Mouse (Mus musculus) lung, postnatal 10 days (tissue): ENCODE data around the gene Suz12.
A peak's percentile ranks its signal among the peaks of the same experiment; 100 is the strongest.
"Not testable (repeated sequence)": the region's sequence is repeated elsewhere in the genome, so short reads cannot be mapped to it uniquely, and the experiment has no call there.

Source experiments
- DNase-seq: peaks from one replicate; pipeline ENCODE4 v3.0.0; 2021

The Suz12 gene

DNA sequence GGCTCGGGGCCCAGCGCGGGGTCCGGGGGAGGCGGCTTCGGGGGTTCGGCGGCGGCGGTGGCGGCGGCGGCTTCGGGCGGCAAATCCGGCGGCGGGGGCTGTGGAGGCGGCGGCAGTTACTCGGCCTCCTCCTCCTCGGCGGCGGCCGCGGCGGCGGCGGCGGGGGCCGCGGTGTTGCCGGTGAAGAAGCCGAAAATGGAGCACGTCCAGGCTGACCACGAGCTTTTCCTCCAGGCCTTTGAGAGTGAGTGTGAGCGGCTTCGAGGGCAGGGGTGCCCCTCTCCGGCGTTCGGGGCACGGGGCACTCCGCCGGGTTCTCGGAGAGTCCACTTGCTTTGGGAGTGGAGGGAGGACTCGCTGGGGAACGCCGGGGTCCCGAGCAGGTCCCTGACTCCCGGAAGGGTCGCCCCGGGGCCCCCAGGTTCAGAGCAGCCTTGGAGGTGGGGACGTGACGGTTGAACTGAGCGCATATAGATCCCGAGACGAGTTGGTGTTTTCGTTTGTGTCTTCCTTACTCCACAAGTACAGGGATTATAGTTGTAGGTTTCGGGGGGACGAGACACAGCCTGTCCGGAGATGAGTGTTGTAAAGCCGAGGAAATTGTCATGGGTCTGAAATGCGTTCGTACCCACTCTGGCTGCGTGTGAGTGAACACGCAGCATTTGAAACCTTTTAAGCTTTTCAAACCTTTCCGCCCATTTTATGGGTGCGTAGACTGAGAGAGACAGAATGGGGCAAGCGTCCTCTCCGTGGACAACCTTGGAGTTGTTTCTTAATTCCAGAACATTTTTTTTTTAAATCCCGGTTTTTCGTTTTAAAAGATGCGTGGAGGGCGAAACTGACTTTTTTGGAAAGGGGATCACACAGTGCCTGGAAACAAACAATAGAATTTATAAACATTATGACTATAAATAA lies 707 bp downstream of the Suz12 start:
- peak; percentile 10 for DNase-seq

- no peak for DNase-seq
Observed at GRCm38 (mm10) chr11:79994271-79994988, 1.5 kb downstream of the Suz12 start.

DNA sequence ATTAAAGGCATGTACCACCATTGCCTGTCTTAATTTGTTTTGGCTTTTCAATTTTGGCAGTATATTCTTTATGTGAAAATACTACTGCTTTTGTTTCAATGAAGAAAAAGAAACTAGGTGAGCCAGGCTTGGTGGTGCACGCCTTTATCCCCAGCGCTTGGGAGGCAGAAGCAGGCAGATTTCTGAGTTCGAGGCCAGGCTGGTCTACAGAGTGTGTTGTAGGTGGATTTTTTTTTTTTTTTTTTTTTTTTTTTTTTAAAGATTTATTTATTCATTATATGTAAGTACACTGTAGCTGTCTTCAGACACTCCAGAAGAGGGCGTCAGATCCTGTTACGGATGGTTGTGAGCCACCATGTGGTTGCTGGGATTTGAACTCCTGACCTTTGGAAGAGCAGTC lies 23.6 kb downstream of the Suz12 start:
- DNase-seq, result not testable (repeated sequence)

GRCm38 (mm10) chr11:80019792-80020191 lies 26.9 kb downstream of the Suz12 start:
- DNase-seq, result no peak

DNA sequence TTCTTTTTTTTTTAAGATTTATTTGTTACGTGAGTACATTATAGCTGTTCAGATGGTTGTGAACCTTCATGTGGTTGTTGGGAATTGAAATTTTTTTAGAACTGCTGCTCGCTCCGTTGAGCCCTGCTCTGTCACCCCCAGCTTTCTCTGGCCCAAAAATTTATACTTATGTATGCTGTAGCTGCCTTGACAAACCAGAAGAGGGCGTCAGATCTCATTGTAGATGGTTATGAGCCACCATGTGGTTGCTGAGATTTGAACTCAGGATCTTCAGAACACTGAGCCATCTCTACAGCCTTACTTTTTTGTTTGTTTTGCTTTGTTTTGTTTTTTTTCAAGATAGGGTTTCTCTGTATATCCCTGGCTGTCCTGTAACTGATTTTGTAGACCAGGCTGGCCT lies 28.4 kb downstream of the Suz12 start:
- no peak for DNase-seq

DNA sequence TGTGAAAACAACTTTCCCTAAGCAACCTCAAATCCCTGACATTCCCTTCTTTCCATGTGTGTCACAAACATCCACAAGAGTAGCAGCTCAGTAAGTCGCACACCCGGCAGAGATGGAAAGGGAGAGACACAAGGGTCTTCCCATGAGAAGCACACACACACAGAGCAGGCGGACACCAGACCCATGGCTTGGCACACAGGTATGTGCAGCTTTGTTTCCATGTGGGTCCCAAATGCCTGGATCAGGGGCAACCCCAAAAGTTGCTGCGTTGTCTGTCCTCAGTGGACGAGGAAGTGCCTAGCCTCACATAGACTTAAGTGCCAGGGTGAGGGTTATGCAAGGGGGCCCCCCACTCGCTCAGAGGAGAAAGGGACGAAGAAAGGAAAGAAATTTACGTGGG lies 44.6 kb downstream of the Suz12 start:
- DNase-seq, result no peak

DNA sequence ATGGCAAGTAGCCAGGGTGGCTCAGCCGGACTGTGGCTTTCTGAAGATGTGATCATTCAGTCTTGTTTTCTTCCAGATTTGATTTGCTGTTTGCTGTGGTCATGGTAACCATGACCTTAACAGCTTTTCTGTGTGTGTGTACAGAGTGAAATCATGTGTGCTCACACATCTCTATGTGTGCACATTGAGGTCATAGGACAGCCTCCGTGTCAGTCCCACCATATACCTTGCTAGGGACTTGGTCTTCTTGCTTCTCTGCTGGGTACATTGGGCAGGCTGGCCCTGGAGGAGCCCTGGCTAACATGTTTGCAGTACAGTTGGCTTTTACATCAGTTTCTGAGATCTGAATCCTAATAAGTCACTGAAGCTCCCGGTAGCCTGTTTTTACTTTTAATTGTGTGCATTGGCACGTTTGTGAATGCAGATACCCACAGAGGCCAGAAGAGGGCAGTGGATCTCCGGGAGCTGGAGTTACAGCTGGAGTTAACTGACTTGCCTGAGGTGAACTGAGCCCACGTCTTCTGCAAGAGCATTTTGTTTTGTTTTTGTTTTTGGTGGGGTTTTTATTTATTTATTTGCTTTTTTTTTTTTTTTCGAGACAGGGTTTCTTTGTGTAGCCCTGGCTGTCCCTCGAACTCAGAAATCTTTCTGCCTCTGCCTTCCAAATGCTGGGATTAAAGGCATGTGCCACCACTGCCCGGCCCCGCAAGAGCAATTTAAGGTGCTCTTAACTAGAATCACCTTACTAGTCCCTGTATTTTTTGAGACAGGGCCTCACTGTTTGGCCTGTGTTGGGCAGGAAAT lies 49.9 kb downstream of the Suz12 start:
- DNase-seq, result peak; percentile 72

DNA sequence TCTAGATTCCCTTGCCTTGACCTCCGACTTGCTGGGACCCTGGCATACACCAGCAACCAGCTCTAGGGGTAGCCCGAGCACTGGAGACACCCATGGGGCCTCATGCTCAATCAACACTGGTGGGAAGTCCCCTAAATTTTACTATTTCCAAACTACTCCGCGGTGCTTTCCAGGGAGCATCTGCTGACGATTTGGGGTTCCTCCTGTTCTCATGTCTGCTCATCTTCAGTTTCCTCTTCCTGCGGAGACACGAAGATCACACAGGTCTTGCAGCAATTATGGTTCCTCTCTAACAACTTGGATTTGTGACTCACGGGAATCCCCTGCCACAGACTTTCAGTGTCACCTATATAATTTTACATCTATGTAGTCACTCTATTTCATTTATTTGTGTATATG lies 50.5 kb downstream of the Suz12 start:
- DNase-seq, result no peak

- no peak for DNase-seq
Observed at GRCm38 (mm10) chr11:80046856-80047255, 54.0 kb downstream of the Suz12 start.

DNA sequence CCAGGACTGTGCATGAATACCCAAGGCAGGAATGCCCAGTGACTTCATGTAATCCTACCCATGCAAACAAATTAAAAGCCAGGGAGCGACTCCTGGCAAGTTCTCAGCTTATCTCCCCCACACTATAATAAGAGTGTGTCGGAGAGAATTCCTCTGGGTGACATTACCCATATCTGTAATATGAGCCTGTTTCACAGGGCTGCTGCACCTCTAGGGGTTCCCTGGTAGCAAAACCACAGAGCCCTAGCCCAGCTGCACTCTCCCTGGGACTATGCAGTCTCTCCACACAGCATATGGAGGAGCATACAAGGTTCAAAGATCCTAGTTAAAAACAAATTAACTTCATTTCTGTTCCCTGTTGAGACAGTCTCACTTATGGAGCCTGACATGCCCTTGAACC lies 57.2 kb downstream of the Suz12 start:
- DNase-seq, result peak; percentile 8

GRCm38 (mm10) chr11:80052456-80052855 lies 59.5 kb downstream of the Suz12 start:
- no peak for DNase-seq

- DNase-seq, result no peak
Observed at GRCm38 (mm10) chr11:80053171-80053570, 60.3 kb downstream of the Suz12 start.

- no peak for DNase-seq
Observed at GRCm38 (mm10) chr11:80054659-80055058, 61.8 kb downstream of the Suz12 start.

DNA sequence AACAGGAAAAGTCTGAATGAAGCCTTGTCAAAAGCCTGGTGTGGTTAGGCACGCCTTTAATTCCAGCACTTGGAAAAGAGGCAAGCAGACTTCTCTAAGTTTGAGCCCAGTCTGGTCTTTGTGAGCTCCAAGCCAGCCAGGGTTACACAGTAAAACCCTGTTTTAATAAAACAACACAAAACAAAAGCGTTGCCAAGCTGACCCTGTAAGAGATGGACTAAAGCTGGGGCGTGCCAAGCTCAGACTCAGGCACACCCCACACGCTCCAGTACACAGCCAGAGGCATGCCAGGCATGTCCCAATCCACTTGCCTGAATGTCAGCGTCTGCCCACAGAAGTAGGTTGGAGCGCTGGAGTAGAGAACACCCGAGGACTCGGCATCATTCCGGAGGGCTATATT lies 63.2 kb downstream of the Suz12 start:
- DNase-seq, result peak; percentile 33

- no peak for DNase-seq
Observed at GRCm38 (mm10) chr11:80062159-80062558, 69.3 kb downstream of the Suz12 start.

- DNase-seq, result peak; percentile 18
Observed at GRCm38 (mm10) chr11:80066373-80066772, 73.5 kb downstream of the Suz12 start.

DNA sequence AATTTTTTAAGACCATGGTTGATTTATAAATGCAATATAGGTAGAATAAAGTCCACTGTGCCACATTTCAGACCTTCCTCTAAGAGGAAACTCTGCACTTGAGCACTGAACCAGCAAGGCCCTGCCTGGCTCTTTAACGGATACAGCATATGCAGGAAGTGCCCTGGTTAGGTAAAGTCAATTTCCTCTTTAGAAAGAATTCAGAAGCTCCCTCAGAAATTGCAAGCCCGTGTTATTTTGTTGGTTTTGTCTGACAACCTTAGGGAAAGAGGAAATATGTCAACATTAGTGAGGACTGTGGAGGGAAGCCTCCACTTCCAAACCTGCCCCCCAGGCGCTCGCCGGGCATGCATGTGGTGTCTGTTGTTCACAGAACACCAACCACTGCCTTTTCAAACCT lies 74.7 kb downstream of the Suz12 start:
- no peak for DNase-seq

GRCm38 (mm10) chr11:80069815-80070214 lies 76.9 kb downstream of the Suz12 start:
- DNase-seq, result peak; percentile 25

DNA sequence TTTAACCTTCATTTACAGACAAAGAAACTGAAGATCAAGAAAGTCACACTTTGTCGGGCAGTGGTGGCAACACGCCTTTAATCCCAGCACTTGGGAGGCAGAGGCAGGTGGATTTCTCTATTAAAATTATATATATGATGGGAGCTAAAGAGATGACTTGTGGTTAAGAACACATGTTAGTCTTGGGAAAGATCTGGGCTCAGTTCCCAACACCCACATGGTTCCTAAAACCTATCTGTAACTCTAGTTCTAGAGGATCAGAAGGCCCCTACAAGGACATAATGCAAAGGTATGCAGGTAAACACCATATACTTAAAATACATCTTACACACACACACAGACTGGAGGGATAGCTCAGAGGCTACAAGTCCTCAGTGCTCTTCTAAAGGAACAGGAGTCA lies 78.1 kb downstream of the Suz12 start:
- DNase-seq, result no peak

GRCm38 (mm10) chr11:80072365-80072764 lies 79.5 kb downstream of the Suz12 start:
- DNase-seq, result no peak

DNA sequence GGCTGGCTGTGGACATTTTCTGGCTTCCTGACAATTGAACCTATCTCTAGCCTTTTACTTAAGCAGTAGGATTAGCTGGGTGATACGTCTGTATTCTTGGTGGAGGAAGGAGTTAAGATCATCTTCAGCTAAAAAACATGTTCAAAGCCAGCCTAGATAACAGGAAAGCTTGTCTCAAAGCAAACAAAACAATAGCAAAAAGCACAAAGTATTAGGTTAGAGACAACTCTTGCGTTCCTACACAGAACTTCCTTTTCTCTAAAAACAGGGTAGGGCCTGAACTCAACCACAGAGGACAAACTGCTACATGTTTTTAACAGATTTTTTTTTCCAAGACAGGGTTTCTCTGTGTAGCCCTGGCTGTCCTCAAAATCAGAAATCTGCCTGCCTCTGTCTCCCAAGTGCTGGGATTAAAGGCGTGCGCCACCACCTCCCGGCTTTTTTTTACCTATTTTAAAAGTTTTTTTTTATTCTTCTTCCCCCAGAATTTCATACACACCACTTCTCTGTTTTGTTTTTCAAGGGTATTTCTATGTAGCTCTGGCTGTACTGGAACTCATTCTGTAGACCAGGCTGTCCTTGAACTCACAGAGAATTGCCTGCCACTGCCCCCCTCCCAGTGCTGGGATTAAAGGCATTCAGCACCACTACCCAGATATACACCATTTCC lies 82.8 kb downstream of the Suz12 start:
- no peak for DNase-seq

- DNase-seq, result no peak
Observed at GRCm38 (mm10) chr11:80077784-80078545, 85.1 kb downstream of the Suz12 start.
